Mouse (Mus musculus): ENCODE data around the gene Hist1h2bf. TPM values are rescaled to one million over a fixed set of nuclear protein-coding genes. Genes with fewer than 3 reads are reported as not detected.
"Not testable (repeated sequence)": the region's sequence is repeated elsewhere in the genome, so short reads cannot be mapped to it uniquely, and the experiment has no call there.

Hist1h2bf gene
- 10 to 100 TPM; 10.2 to 10.9 TPM for total RNA-seq (2021)
- long read RNA-seq, experiment 1: 0 reads
- long read RNA-seq, experiment 2: 0 reads

DNA sequence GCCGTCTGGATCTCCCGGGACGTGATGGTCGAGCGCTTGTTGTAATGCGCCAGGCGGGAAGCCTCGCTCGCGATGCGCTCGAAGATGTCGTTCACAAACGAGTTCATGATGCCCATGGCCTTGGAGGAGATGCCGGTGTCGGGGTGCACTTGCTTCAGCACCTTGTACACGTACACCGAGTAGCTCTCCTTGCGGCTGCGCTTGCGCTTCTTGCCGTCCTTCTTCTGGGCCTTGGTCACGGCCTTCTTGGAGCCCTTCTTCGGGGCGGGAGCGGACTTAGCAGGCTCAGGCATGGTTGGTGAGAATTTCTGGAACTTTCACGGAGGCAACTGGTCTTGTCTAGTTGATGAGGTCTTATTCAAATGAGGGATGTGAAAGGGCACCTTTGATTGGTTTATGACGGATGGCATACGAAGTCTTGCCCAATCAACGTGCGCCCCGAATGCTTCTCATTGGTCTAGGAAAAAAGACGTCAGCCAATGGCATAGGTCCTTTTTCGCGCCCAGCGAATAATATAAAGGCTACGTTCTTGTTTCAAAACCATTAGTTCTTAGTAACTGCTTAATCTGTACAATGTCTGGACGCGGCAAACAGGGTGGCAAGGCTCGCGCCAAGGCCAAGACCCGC is at the start of gene Hist1h2bf, which contains the start of gene Hist1h2ad:
Hist1h2bf (minus strand) TSS at position 299 of the 627 bp plus-strand sequence.
Hist1h2ad (plus strand) TSS at position 484 of the 627 bp plus-strand sequence.
- DNase-seq: peak; percentile 82 to 91

DNA sequence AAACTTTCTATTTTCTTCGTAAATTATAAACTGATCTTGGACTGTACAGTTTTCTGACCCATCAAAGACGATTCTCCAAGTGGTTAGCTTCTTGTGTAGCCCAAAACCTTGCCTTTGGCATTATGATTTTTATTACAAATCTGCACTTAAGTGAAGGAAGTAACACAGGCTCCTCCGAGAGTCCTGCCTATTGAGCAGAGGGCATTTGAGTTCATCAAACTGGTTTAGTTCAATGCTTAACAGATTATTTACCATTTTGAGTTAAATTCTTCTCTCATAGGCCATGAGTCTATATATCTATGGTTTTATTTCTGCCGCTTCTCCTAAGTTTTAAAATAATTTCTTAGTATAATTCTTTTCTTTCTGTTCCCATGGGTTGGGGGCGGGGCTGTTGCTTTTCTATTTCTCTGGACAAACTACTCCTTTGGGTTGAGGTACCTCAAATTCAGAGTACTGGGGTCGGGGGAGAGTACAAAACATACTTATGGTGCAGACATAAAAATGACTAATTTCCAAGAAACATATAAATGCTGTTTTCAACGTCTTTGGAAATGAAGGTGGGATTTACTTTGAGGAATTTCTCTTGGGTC is 49.0 kb upstream of the Hist1h2bf start:
- DNase-seq: peak in 1 of 2 experiments; percentile 44

DNA sequence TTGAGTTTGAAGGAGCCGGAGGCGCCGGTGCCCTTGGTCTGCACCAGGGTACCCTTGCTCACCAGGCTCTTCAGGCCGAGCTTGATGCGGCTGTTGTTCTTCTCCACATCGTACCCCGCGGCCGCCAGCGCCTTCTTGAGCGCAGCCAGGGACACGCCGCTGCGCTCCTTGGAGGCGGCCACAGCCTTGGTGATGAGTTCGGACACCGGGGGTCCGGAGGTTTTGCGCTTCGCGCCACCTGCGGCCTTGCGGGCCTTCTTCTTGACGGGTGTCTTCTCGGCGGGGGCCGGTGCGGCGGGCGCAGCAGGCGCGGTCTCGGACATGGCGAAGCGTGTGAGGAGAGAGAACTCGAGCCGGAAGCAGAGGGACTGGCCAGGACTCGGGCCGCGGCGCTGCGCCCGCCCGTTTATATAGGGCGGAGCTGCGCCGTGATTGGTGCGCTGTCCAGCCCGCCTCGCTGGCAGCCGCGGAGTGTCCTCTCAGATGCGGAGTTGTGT is 48.2 kb upstream of the Hist1h2bf start, which contains the start of gene Hist1h1e:
Hist1h1e (minus strand) TSS at position 384 of the 497 bp plus-strand sequence.
- peak; percentile 92 to 93 for DNase-seq

DNA sequence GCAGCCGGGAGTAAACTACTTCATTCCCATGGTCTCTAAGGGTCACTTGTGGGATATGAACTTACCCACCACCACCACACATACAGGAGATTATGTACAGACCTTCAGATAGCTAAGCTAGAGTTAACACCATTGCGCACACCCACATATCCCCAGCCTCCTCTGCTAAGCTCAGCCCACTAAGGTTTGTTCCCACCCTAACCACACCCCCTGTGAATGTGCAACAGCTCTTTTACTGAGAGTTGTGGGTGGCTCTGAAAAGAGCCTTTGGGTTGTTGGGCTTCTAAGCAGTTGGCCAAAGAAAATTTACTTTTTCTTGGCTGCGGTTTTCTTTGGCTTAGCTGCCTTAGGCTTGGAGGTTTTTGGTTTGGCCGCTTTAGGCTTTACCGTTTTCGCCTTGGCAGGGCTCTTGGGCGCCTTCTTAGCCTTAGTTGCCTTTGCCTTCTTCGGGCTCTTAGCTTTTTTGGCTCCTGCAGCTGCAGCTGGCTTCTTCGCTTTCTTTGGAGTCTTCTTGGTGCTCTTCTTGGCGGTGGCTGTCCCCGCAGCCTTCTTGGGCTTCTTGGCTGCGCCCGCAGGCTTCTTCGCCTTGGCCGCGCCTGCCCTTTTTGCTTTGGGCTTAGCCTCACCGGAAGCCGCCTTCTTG is 47.7 kb upstream of the Hist1h2bf start:
- DNase-seq: peak; percentile 84 to 90

DNA sequence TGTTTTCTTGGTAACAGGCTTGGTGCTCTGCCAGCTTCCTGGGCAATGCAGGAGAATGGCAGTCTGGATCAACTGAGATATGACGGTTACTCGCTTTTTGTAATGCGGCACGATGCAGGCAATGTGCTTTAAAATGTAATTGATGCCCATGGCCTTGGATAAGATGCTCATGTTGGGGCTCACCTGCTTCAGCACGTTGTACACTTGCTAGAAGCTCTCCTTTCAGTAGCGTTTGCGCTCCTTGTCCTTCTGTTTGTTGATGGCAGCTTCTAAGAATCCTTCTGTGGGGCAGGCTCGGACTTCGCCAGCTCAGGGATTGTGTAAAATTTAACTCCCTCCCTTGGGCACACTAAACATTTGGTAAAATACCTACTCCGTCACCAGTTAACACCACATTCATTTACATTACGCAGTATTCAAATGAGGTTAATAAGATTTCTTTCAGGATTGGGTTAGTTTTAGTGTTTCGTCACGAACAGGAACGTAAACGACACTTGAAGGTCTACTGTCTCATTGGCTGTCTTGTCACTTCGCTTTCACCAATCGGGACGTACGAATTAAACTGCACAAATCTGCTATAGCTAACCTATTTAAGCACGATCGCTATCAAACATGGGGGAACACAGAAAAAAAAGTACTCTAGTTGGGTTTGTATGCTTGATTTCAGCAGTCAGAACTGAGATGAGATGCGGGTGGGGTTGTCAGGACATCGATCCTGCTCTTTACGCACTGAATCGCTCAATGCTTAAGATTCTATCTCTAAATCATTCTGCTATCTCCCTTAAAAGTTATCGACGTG is 46.9 kb upstream of the Hist1h2bf start, which contains the start of gene Hist1h2be:
Hist1h2be (minus strand) TSS at position 392 of the 799 bp plus-strand sequence.
- DNase-seq: peak; percentile 79 to 87

DNA sequence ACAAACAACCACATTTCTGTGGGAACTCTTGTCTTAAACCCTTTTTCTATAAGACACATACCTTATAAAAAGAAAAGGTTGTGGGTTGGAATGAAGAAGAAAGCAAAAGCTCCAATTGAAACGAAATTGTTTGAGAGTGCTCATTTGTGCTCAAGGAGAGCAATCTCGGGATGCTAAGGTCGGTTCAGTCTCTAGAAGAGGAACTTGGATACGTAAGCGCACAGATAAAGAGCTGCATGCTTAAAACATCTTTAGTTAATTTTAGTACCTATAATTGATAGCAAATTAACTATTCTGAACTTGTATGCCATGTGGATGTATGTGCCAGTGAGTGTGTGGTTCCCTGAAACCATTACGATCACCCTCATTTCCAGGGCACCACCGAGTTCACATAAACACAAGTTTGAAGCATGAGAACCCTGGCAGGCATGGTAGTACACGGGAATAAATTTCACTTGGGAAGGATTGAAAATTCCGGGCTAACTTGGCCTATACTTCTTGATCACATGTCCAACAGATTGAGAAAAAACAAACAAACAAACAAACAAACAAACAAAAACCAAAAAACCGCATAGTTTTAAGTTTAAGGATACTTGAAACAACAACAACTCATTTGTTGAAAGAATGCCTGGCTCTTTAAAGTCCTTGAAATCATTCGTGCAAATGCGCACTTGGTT is 46.2 kb upstream of the Hist1h2bf start:
- no peak for DNase-seq

DNA sequence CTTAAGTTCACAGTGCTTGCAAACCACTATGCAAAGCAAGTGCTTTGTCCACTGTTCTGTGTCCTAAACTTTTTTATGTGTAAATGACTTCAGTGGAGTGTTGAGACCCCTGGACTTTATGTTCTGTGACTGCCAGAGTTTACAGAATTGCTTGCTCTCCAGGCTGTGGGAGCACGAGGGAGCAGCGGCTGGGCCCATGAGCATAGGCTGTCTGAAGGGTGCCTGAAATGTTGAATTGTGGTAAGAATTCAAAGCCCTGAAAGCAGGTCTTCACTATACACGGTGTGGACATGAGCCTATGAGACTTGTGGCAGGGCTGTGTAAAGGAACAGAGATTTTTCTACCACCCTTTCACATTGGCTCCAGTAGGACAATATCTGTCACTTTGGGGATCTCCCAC is 37.6 kb upstream of the Hist1h2bf start:
- no peak for DNase-seq

DNA sequence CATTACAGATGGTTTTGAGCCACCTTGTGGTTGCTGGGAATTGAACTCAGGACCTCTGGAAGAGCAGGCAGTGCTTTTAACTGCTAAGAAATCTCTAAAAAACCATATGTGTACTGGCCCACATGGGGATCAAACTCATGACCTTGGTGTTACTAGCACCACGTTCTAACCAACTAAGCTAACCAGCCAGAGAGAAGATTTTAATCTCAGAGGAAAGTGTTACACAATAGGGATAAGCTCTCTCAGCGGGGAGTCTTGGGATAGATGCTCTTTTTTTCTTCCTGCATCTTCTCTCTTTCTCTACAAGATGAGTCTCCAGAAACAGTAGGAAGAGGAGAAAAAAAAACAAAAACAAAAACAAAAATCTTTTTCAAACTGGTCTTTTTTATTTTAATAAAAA is 36.4 kb upstream of the Hist1h2bf start:
- no peak for DNase-seq

DNA sequence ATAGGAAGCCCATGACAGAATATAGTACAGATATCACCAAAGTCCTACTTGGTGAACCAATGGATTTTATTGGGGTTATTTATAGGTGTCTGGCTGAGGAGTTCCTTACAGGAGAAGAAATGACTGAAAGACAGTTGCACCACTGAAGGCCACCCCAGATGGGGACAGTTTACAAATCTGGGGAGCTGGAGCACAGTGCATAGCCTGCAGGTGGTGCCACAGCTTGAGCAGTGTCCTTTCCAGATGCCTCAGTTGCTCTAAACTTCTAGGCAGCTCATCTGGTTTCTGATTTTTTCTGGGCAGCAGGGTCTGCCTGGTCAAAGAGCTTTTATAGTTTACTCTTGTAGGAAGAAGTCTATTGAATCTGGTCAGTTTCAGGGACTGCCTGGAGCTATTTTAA is 35.8 kb upstream of the Hist1h2bf start:
- no peak for DNase-seq

DNA sequence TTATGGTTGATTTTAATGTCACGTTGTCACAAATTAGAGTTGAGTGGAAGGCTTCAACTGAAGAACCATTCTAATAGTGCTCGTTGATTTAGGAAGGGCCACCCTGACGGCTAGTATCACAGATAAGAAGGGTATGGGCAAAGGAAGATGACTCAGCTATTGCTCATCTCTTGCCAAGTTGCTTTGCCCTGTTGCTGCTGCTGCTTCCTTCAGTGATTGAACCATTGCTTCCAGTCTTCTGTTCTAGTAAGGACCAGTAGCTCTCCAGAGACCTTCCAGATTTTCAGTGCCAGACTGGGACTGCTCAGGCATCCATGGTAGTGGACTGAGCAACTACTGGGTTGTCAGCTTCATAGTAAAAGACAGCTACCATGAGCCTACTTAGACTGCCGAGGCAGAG is 35.2 kb upstream of the Hist1h2bf start:
- DNase-seq: no peak

DNA sequence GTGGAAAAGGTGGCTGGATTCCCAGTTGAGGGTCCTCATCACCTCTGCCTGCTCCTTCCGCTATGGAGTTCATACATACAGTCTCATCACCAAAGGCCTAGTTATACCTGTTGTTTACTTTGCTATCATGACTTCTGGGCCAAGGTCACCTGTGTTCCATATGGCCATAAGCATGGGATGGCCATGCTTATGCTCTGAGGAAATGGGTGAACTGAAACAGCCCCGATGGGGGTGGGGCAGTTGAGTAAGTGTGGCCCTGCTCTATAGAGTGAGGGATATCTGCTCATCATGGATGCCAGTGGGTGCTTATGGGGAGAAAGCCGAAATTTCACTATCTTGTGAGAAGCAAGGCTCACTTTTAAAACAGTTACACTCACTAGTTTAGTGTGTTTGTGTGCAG is 31.1 kb upstream of the Hist1h2bf start:
- DNase-seq: no peak

DNA sequence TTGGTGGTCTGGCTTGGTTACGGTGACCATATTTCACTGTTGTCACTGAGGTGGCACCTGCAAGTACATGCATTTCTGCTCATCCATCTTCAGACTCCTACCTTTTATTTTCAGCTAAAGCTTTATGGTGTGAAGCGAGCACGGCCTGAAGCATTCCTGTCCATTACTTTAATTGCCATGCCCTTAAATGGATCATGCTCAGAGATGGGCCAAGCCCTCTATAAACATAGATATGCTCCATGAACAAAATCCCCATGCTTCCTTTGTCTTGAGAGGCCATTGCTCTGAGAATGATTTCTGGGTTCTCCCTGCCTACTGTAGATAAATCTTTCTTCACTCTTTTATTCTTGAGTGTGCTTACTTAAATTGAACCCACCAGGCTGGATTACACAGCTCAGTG is 30.5 kb upstream of the Hist1h2bf start:
- no peak for DNase-seq

DNA sequence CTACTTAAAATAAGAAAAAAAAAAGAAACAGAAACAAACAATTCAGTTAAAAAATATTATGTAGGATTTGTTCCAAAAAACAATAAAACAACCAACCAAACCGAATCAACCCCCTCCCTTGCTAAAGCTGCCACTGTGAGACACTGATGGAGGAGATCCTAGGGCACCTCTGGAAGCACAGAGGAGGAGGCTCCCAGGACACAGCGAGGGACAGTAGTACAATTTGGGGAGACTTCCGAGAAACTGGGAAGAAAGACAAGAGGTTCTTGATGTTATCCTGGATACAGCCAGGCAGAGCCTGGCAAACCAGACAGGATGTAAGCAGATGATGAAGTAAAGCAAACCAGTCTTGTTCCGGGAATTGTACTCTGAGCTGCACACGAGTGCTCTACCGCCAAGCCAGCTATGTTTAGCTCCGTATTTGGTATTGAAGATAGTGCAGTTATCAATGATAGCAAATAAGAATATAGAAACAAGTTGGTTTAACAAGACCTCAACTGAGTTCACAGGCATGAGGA is 29.2 kb upstream of the Hist1h2bf start:
- DNase-seq: no peak

DNA sequence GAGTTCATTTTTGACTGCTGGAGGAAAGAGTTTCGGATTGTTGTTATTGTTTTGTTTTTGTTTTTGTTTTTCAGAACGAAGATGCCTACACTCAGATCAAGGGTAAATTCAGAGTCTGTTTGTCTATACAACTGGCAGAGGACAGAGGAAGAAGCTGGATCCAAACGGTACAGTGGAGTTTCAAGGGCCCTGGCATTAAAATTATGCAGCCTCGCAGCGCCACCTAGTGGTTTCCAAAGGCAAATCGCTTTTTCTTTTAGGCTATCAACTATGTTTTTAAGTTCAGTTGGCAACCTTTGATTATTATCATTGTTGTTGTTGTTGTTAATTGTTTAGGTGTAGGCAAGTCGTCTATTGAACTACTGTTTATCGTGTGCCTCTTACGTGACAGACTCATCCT is 24.0 kb upstream of the Hist1h2bf start:
- DNase-seq: peak; percentile 76 to 91

DNA sequence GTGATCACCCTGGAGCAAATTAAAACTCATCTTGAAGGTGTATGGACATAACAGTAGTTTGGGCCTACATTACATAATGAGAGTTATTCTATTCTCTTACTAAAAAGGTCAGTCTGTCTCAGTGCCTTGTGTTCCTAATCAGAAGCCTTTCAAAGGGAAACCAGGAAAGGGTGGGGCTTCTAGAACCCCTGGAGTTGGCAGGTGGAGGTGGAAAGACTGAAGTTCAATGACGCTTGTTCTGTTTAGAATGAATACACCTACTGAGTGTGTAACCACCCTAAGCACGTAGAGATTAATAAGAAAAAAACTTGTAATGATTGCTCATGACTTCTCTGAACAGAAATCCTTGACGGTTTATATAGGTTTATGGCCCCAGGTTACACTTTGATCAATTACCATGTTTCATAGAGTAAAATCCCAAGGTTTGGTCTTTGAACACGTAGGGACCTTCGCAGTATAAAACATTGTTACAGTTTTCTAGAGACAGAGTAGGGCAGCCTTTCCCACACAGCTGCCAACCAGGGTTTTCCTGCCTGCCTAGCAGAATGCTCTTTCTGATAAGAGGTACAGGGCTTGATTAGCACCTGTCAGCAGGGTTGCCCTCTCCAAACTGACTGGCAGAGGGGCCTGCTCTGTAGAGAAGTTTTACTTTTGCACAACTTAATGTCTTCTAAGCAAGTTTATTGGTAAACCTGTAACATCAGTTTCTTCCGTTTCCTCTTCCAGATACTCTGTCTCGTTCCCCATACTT is 21.8 kb upstream of the Hist1h2bf start:
- DNase-seq: no peak

DNA sequence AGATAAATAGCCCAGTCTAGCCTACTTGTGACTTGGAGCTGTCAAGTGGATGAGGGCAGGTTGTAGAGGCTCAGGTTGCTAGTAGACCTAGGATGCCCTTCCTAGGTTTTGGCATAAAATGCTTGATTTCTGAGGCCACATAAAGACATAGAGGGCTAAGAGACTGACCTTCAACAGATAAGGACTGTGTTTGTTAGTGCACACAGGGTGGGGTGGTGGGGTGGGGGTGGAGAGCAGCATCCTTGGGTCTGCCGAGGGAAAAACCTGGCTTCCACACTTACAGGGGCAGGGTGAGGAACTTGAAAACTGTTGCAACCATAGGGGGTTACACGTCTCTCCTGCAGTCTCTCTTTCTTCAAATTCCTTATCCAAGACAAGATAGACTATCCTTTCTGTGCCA is 21.2 kb upstream of the Hist1h2bf start:
- no peak for DNase-seq

DNA sequence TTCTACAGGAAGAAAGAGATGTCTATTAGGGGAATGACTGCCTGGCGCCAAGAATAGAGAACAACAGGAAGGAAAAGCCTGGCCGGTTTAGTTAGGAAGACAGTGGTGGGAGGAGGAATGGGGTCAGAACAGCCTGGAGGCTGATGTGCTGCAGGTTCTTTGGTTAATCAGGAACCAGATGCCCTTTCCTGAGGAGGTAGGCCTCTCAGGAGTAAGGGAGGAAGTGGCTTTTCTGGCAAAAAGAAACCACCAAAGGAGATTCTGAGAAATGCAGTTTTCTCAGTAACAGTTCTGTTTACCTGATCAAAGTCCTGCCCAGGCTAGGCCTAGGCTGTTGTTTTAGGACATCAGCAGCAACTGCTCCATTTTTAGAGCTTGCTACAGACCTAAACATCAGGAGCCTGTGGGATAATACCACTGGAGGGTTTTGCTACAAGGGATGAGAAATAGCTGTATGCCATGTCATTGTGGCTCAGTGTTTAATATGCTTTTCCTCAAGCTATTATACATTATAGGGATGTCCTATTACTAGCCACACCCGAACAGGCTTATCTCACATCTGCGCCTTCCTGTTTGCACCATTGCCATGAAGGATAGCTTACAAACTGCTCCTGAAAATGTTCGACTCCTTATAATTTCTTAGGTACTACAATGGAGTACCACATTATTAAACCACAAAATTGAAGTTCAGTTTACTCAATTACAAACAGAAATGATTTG is 19.2 kb upstream of the Hist1h2bf start:
- DNase-seq: no peak

DNA sequence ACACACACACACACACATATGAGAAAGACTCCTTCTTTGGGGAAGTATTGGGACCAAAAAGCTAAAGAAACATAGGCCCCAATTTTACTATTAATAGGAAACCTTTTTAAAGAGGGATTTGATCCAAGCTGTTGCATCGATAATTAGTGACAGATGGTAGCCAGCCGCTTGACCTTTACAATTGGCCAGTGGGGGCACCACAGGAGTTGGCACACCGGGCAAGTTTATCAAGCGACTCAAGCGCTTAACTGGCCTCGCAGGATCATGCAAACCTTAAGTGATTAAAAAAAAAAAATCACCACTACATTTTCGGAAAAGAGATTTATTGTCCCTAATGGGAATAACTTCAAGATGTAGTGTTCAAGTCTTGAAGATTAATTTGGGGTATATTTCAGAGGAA is 18.6 kb upstream of the Hist1h2bf start:
- no peak for DNase-seq

DNA sequence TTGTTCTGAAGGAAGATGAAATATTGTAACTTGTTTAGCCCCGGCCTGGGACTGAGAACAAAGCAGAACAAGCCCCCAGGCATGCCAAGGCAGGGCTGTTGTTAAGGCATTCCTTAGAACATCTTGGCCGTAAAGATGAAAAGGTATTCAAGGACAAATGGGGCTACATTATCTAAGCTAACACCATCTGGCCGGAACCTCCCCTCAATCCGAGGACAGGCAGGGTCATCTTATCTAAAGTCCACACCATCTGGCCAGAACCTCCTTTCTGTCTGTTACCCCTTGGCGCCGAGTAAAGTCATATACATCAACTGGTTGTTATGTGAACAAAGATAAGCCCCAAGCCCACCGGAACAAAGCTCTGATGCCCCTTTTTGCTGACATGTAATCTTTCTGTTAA is 17.9 kb upstream of the Hist1h2bf start:
- DNase-seq: not testable (repeated sequence)

DNA sequence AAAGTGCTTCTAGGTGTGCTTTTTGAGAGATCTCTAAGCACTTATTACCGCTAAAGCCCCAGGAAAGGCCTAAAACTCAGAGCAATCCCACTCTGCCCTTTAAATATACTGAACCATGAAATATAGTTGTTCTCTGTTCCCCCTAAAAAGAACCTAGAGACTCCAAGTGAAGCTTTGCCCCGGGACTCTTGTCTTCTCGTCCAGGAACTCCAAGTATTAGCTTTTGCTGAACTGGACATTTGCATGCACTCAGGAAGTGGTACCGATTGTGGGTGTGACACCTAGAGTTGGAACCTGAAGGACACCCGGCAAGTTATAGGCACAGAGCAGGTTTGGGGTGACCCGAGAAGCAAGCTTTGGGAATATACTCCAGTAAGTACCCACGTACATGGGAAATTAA is 17.2 kb upstream of the Hist1h2bf start:
- no peak for DNase-seq
